Mouse (Mus musculus): ENCODE data around the gene Asic2.

- TF ChIP-seq CTCF (IDR thresholded peaks at IDR 0.05; ENCODE audit: low read depth) = no peak
- TF ChIP-seq EP300 (IDR thresholded peaks at IDR 0.05; ENCODE audit: low read depth) = no peak
These were observed 272.8 kb downstream of the Asic2 start for GRCm38 (mm10) chr11:81695501-81695900.
